Mouse (Mus musculus): ENCODE data around the gene Dlg2. TPM values are rescaled to one million over a fixed set of nuclear protein-coding genes. Genes with fewer than 3 reads are reported as not detected.

Gene Dlg2
- polyA plus RNA-seq, 1 experiment from 2014 or later: 6.9 TPM

DNA sequence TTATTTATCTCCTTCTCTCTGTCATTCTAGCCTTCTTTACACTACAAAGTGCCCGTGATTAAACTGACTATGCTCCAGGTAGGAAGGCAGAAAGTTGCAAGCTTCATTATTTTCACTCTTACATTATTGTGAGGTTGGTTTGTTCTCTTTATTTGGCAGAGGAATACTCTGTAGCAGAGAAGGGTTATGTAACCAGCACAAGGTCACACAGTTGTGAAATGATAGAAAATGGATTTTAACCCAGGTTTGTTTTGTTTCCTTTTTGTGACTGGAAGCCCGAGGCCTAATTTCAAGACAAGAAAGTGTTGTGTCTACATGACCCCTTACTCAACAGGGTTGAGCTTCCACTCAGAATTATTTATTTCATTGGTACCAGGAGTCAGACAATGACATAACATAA, 609.6 kb downstream of the Dlg2 start:
- Histone ChIP-seq H3K36me3 (no peaks in the 10 kb centered on the region), H3K4me1 (peaks cover 5% of the 10 kb centered on the region), H3K27ac (no peak overlapping the region), H3K9me3 (replicated peaks) (no peaks in the 10 kb centered on the region), H3K9ac (no peak overlapping the region), H3K27me3 (no peaks in the 10 kb centered on the region), H3K4me2 (replicated peaks) (no peak overlapping the region), H3K4me3 (no peak overlapping the region)
- 71% methylated on average over 2 of the region's 2 CpGs for WGBS
- no peak for ATAC-seq (ENCODE audit: low FRiP score)

- Histone ChIP-seq H3K27ac (no peak overlapping the region), H3K9me3 (replicated peaks) (no peaks in the 10 kb centered on the region), H3K9ac (no peak overlapping the region), H3K4me2 (replicated peaks) (no peak overlapping the region), H3K36me3 (no peaks in the 10 kb centered on the region), H3K27me3 (no peaks in the 10 kb centered on the region; the same call in 1 of the 2 replicates), H3K4me1 (peaks cover 10% of the 10 kb centered on the region), H3K4me3 (no peak overlapping the region)
- no peak for ATAC-seq (ENCODE audit: low FRiP score)
- 42% methylated on average over 6 of the region's 6 CpGs for WGBS
These were observed 612.9 kb downstream of the Dlg2 start for GRCm38 (mm10) chr7:91089211-91089930.

- Histone ChIP-seq H3K9ac (no peak overlapping the region), H3K4me1 (peaks cover 10% of the 10 kb centered on the region), H3K27ac (no peak overlapping the region), H3K27me3 (no peaks in the 10 kb centered on the region; the same call in 1 of the 2 replicates), H3K36me3 (no peaks in the 10 kb centered on the region), H3K9me3 (replicated peaks) (no peaks in the 10 kb centered on the region), H3K4me3 (peak overlapping the region; percentile 30), H3K4me2 (replicated peaks) (peak overlapping the region; percentile 55)
- no peak for ATAC-seq (ENCODE audit: low FRiP score)
- 65% methylated on average over 5 of the region's 5 CpGs for whole genome bisulfite sequencing
These were observed 613.9 kb downstream of the Dlg2 start for GRCm38 (mm10) chr7:91090317-91090829.

DNA sequence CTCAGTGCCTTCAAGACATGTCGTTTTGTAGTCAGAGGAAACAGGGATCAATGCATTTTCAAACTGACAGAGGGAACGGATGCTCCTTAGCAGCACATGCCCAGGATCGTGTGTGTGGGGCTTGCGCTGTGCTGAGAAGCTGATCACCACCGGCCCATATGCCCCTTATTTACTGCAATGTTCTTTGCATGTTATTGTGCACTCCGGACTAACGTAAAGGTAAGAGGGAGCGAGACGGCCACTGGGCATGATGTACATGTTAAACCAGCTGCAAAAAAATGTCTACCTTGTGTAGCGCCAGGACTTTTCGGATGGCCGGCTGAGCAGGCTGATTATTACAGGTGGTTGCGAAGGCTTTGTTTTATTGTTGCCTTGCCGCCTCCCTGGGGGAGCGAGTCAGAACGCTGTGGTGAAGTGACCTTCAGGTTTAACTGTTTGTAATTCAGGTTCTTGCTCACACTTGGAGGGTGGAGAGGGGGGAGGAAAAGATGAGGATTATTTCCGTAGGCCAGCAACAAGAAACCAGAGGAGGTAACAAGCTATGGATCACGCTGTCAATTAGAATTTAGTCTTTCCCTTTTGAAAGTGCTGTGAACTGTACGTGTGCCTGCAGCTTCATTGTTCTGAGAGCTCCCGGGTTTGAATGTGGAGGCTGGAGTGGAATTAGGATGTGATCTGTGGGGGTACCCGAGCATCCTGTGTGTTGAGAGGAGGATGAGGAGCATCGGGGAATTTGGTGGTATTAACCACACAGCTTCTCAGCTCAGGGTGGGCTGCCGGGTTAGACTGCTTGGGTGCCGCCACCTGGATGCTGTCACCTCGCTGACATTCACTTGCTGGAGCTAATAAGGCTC, 614.6 kb downstream of the Dlg2 start:
- Histone ChIP-seq H3K4me1 (peaks cover 10% of the 10 kb centered on the region), H3K27me3 (no peaks in the 10 kb centered on the region; the same call in 1 of the 2 replicates), H3K4me3 (peak overlapping the region; percentile 30), H3K9ac (peak overlapping the region; percentile 35), H3K4me2 (replicated peaks) (peak overlapping the region; percentile 55), H3K27ac (no peak overlapping the region), H3K9me3 (replicated peaks) (no peaks in the 10 kb centered on the region), H3K36me3 (no peaks in the 10 kb centered on the region)
- WGBS: 14% methylated on average over 25 of the region's 25 CpGs
- ATAC-seq (ENCODE audit: low FRiP score): peak; percentile 43; the same call in 1 of the 2 replicates

GRCm38 (mm10) chr7:91096467-91096866, 620.0 kb downstream of the Dlg2 start:
- Histone ChIP-seq H3K36me3 (no peaks in the 10 kb centered on the region), H3K9ac (no peak overlapping the region), H3K4me2 (replicated peaks) (no peak overlapping the region), H3K27ac (no peak overlapping the region), H3K4me1 (peaks cover 2% of the 10 kb centered on the region; the same call in 1 of the 2 replicates), H3K4me3 (no peak overlapping the region), H3K9me3 (replicated peaks) (no peaks in the 10 kb centered on the region), H3K27me3 (no peaks in the 10 kb centered on the region; the same call in 1 of the 2 replicates)
- WGBS: 93% methylated on average over 7 of the region's 7 CpGs
- ATAC-seq (ENCODE audit: low FRiP score): no peak

DNA sequence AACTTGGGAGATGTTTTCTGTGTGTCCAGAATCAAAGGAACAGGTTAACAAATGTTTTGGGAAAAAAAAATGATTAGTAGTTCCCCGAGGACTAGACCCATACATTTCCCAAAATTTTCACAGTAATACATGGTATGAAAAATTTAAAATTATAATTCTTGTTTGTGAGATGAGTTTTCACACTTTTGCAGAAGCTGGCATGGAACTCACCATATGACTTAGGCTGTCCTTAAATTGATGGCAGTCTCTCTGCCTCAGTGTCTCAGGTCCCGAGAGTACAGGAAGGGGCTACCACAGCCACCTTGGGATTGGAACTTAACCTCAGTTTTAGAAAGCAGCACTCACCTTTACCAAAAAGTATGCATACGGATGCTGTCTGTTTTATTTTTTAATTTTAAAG, 622.0 kb downstream of the Dlg2 start:
- Histone ChIP-seq H3K4me2 (replicated peaks) (no peak overlapping the region), H3K4me1 (no peaks in the 10 kb centered on the region), H3K9ac (no peak overlapping the region), H3K27ac (no peak overlapping the region), H3K9me3 (replicated peaks) (no peaks in the 10 kb centered on the region), H3K4me3 (no peak overlapping the region), H3K36me3 (no peaks in the 10 kb centered on the region), H3K27me3 (no peaks in the 10 kb centered on the region)
- 86% methylated on average over 3 of the region's 3 CpGs for WGBS
- no peak for ATAC-seq (ENCODE audit: low FRiP score)

- Histone ChIP-seq H3K9me3 (replicated peaks) (no peaks in the 10 kb centered on the region), H3K27me3 (no peaks in the 10 kb centered on the region), H3K4me3 (no peak overlapping the region), H3K27ac (no peak overlapping the region), H3K36me3 (no peaks in the 10 kb centered on the region), H3K4me2 (replicated peaks) (no peak overlapping the region), H3K4me1 (no peaks in the 10 kb centered on the region), H3K9ac (no peak overlapping the region)
- no peak for ATAC-seq (ENCODE audit: low FRiP score)
- WGBS: 77% methylated on average over 3 of the region's 3 CpGs
These were observed 633.1 kb downstream of the Dlg2 start for GRCm38 (mm10) chr7:91109575-91109974.

DNA sequence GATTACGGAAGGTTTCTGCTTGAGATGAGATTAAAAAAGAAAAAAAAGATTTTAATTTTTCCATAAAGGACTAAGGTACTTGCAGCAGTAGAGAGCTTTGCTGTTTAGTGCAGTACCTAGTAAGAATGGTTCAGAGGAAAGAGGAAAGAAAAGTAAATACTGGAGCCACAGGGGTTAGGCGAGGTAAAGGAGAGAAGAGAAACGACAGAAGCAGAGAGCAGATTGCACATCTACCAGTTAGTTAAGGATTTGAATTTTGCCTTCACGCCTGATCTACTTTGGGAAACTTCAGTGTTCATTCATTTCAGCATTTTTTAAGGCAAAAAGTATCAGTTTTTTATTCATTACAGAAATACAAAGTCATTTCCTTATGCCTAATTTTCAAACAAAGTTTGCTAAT, 655.7 kb downstream of the Dlg2 start:
- no peak for ATAC-seq (ENCODE audit: low FRiP score)
- H3K9me3 ChIP-seq (replicated peaks): no peaks in the 10 kb centered on the region
- H3K4me3 ChIP-seq: no peak overlapping the region
- 75% methylated on average over 4 of the region's 4 CpGs for WGBS
- no peak overlapping the region for H3K9ac ChIP-seq
- no peak overlapping the region for H3K4me2 ChIP-seq (replicated peaks)
- H3K27ac ChIP-seq: no peak overlapping the region
- no peaks in the 10 kb centered on the region for H3K36me3 ChIP-seq
- no peaks in the 10 kb centered on the region for H3K27me3 ChIP-seq
- H3K4me1 ChIP-seq: 0 out of 2 replicates have a peak, but pooled peaks cover 2% of the 10 kb centered on the region

- no peak for ATAC-seq (ENCODE audit: low FRiP score)
- 88% methylated on average over 1 of the region's 1 CpGs for WGBS
These were observed 677.6 kb downstream of the Dlg2 start for GRCm38 (mm10) chr7:91154096-91154495.

DNA sequence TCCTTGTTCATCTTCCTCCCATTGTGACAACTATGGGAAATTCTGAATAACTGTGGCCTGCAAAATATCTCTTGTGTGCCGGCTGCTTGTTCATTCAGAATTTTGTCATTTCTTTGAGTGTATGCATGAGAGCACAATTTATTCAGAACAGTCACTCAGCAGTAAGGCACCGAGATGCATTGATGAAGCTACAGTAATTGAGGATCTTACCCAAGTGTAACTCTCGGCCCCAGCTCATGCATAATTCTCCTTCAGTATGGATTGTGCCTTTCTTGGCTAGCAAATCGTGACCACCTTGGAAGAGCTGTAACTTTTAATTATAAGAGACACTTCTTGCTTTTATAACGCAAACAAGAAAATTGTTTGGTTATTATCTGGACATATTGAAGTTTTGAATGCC, 682.7 kb downstream of the Dlg2 start:
- H3K4me2 ChIP-seq (replicated peaks): no peak overlapping the region
- peak; percentile 54; the same call in 1 of the 2 replicates for ATAC-seq (ENCODE audit: low FRiP score)
- H3K9me3 ChIP-seq (replicated peaks): no peaks in the 10 kb centered on the region
- H3K27me3 ChIP-seq: no peaks in the 10 kb centered on the region
- no peaks in the 10 kb centered on the region for H3K36me3 ChIP-seq
- peak overlapping the region; percentile 24; the same call in 1 of the 2 replicates for H3K27ac ChIP-seq
- H3K9ac ChIP-seq: no peak overlapping the region
- H3K4me3 ChIP-seq: no peak overlapping the region
- peaks cover 3% of the 10 kb centered on the region; the same call in 1 of the 2 replicates for H3K4me1 ChIP-seq
- 59% methylated on average over 5 of the region's 5 CpGs for WGBS

More at GRCm38 (mm10) chr7:91154096-91154495, 677.6 kb downstream of the Dlg2 start:
- H3K9me3 ChIP-seq (replicated peaks): no peaks in the 10 kb centered on the region
- no peak overlapping the region for H3K4me2 ChIP-seq (replicated peaks)
- no peak overlapping the region for H3K4me3 ChIP-seq
- no peak overlapping the region for H3K27ac ChIP-seq
- no peaks in the 10 kb centered on the region for H3K36me3 ChIP-seq
- H3K27me3 ChIP-seq: no peaks in the 10 kb centered on the region
- H3K4me1 ChIP-seq: no peaks in the 10 kb centered on the region
- no peak overlapping the region for H3K9ac ChIP-seq

- ATAC-seq (ENCODE audit: low FRiP score): peak; percentile 63
- H3K4me3 ChIP-seq: no peak overlapping the region
- H3K9me3 ChIP-seq (replicated peaks): no peaks in the 10 kb centered on the region
- no peak overlapping the region for H3K27ac ChIP-seq
- H3K4me1 ChIP-seq: peaks cover 3% of the 10 kb centered on the region; the same call in 1 of the 2 replicates
- H3K4me2 ChIP-seq (replicated peaks): no peak overlapping the region
- no peaks in the 10 kb centered on the region for H3K27me3 ChIP-seq
- H3K9ac ChIP-seq: no peak overlapping the region
- H3K36me3 ChIP-seq: no peaks in the 10 kb centered on the region
- 53% methylated on average over 2 of the region's 2 CpGs for WGBS
These were observed 685.2 kb downstream of the Dlg2 start for GRCm38 (mm10) chr7:91161643-91162175.

DNA sequence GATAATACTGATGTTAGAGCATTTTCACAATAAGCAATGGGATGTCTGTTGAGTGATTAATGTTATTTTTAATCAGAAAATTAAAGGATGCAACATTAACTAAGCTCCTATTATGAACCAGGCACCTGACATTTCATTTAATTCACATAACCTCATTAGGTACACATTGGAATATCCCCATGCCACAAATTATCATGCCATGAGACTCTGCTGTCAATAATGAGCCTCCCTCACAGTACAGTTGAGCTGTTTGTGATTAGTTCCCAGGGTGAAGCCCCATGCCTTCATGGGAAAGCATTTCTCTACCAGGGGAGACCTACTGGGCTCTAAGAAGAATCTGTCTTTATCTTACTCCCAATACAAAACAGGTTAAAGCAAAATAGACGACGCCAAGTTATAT, 697.1 kb downstream of the Dlg2 start:
- 0 out of 2 replicates have a peak, but pooled peaks have one; percentile 50 for ATAC-seq (ENCODE audit: low FRiP score)

More for the DNA sequence above, 697.1 kb downstream of the Dlg2 start:
- Histone ChIP-seq H3K27me3 (no peaks in the 10 kb centered on the region), H3K27ac (no peak overlapping the region), H3K4me3 (no peak overlapping the region), H3K9me3 (replicated peaks) (no peaks in the 10 kb centered on the region), H3K4me2 (replicated peaks) (no peak overlapping the region), H3K4me1 (no peaks in the 10 kb centered on the region), H3K36me3 (no peaks in the 10 kb centered on the region), H3K9ac (no peak overlapping the region)
- WGBS: 82% methylated on average over 2 of the region's 2 CpGs
